Mouse (Mus musculus) adrenal gland, postnatal 14 days (tissue): ENCODE data around the gene Olfr772. TPM values are rescaled to one million over a fixed set of nuclear protein-coding genes. Genes with fewer than 3 reads are reported as not detected.
"Not testable (repeated sequence)": the region's sequence is repeated elsewhere in the genome, so short reads cannot be mapped to it uniquely, and the experiment has no call there.

ENCODE experiments used
- DNase-seq: peaks from one replicate; pipeline ENCODE4 v3.0.0; 2021; ENCODE audit warnings: mixed read lengths
- long read RNA-seq, 2 experiments: library from polyadenylated mRNA; stranded (forward); transcript quantifications; one replicate each; pipeline ENCODE4 v2.0.0; 2021
- total RNA-seq: library from RNA; stranded (reverse); gene quantifications from 2 replicates; pipeline ENCODE4 v1.2.3, GENCODE M21; 2021

The Olfr772 gene
- total RNA-seq, result not detected in 2 replicates
- long read RNA-seq, experiment 1, result 0 reads
- long read RNA-seq, experiment 2, result 0 reads

DNA sequence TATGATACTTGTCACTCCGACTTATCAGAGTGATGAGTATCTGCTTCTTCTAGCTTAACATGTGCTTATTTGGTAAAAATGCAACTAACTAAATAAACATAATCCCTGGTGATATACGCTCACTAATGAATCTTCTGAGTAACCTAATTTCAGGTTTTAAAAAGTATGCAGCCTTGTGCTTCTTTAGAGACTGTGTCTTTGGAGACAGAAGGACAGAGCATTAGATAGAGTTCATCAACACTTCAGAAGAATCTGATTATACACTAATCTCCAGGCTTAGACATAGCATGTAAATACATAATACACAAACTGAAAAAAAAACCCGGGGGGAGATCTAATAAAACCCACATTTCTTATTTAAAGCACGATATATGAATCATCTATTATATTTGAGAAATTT is at the start of gene Olfr772:
TSS of gene Olfr772 (minus strand) at position 101 of the 400 bp plus-strand sequence.
- not testable (repeated sequence) for DNase-seq

DNA sequence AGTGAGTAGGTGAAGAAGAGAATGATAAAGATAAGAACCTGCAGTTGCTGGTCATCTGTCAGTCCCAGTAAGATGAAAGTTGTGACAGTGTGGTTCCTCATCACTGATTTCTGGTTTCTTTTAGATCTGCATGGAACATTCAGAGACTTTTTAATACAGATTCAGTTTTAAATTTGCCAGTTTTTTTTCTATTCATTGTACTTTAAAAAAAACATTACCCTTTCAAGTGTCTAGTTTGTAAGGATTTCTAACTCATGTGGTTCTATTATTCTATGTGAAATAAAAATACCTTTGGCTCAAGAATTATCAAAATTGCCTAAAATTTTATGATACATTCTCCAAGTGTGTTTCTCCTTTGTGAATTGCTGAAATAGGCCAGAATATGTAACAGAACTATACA is 9.6 kb upstream of the Olfr772 start, which contains the start of gene Olfr773:
TSS of gene Olfr773 (minus strand) at position 101 of the 400 bp plus-strand sequence.
- not testable (repeated sequence) for DNase-seq

DNA sequence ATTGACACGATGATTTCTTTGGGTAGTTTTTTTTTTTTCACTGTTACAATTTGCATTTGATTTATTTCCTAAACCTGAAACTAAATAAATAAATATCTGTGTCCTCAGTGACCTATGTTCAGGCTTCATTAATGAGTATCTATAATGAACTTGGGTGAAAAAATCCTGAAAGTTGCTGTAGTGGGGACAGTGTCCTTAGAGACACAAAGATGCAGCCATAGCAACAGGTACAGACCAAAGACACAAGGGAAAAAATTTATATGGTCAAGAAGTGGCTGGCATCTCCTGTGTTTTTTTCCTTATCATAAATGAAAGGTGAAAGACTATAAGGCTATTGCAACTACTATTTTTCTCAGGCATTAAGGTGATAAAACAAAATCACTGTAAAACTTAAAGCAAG is 13.1 kb downstream of the Olfr772 start, which contains the start of gene Olfr771:
TSS of gene Olfr771 (minus strand) at position 101 of the 400 bp plus-strand sequence.
- DNase-seq, result no peak

DNA sequence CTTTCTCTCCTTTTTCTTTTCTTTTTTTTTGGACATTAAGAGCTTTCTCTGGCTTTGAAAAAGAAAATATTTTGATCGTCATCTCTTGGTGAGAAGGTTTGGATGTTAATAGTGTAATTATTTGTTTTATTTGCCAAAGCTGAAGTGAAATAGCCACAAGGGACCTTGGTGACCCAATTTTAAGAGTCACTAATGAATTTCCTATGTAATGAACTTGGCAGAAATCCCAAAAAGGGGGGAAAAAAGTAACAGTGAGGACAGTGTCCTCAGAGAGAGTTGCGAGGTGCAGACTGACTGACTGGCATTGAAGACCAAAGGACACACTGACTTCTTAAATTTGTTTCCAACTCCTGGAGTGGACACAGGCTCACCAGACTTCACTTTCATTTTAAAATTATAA is 38.8 kb downstream of the Olfr772 start, which contains the start of gene Olfr770:
TSS of gene Olfr770 (minus strand) at position 101 of the 400 bp plus-strand sequence.
- DNase-seq, result no peak

Other genes with a start within 250 kb of the Olfr772 start
- 18.7 and 19.0 TPM in 2 replicates for gene Itga7, start 244.1 kb downstream of the Olfr772 start, total RNA-seq
- 0.83 and 37.1 TPM in 2 replicates for gene Mettl7b, start 216.9 kb downstream of the Olfr772 start, total RNA-seq
- not detected in 2 replicates for gene Olfr9, start 188.5 kb downstream of the Olfr772 start, total RNA-seq
- gene Olfr763, start 167.1 kb downstream of the Olfr772 start, total RNA-seq, result not detected in 2 replicates
- not detected in 2 replicates for gene Olfr764-ps1, start 138.0 kb downstream of the Olfr772 start, total RNA-seq
- gene Olfr765, start 127.9 kb downstream of the Olfr772 start, total RNA-seq, result not detected in 2 replicates
- gene Olfr766-ps1, start 108.9 kb downstream of the Olfr772 start, total RNA-seq, result not detected in 2 replicates
- not detected in 2 replicates for gene Olfr767, start 95.0 kb downstream of the Olfr772 start, total RNA-seq
- gene Olfr768, start 78.5 kb downstream of the Olfr772 start, total RNA-seq, result not detected in 2 replicates
- not detected in 2 replicates for gene Olfr769, start 60.1 kb downstream of the Olfr772 start, total RNA-seq
- gene Olfr770, start 38.9 kb downstream of the Olfr772 start, total RNA-seq, result not detected in 2 replicates
- gene Olfr771, start 13.2 kb downstream of the Olfr772 start, total RNA-seq, result not detected in 2 replicates
- gene Olfr773, start 9.5 kb upstream of the Olfr772 start, total RNA-seq, result not detected in 2 replicates
- not detected in 2 replicates for gene Olfr774, start 58.3 kb upstream of the Olfr772 start, total RNA-seq
- gene Olfr775, start 70.5 kb upstream of the Olfr772 start, total RNA-seq, result not detected in 2 replicates
- not detected in 2 replicates for gene Olfr776, start 81.2 kb upstream of the Olfr772 start, total RNA-seq
- gene Olfr777, start 93.6 kb upstream of the Olfr772 start, total RNA-seq, result not detected in 2 replicates
- gene Olfr780, start 140.2 kb upstream of the Olfr772 start, total RNA-seq, result not detected in 2 replicates
- gene Olfr781, start 150.9 kb upstream of the Olfr772 start, total RNA-seq, result not detected in 2 replicates
- gene Olfr782, start 170.9 kb upstream of the Olfr772 start, total RNA-seq, result not detected in 2 replicates
- gene Olfr784, start 206.2 kb upstream of the Olfr772 start, total RNA-seq, result not detected in 2 replicates
- gene Olfr785, start 227.5 kb upstream of the Olfr772 start, total RNA-seq, result not detected in 2 replicates
- gene Olfr786, start 249.4 kb upstream of the Olfr772 start, total RNA-seq, result not detected in 2 replicates